In the genomic region with DNA sequence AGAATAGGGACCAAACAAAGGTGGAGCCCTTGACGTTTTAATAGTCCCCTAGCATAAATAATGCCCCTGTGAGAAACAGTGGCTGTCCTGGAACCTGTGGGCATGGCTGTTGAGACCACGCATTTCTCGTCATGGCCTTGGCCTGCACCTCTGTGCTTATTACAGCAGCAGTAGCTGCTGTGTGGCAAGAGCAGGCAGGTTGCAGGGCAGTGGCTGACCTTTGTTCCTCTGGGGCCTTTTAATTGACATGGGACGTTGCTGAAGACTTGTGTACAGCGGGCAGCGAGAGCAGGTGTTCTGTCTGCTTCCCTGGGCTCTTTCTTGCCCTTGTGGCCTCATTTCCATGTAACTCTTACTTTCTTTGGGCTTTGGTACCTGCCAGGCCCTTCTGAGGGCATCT, we compare ENCODE assay signal across 19 mouse cellular contexts. TPM values are rescaled to one million over a fixed set of nuclear protein-coding genes. Genes with fewer than 3 reads are reported as not detected.
DNase-seq lines count a peak whose midpoint lies in the region; ATAC-seq lines count a peak whose summit lies in the region.
"Had no signal": no experiment of that assay in that cellular context is flagged by ENCODE, and none has a peak within 500 bp of the region (broad histone marks: within the 10 kb centered on the region; RNA-seq: fewer than 3 reads in every experiment).

No protein-coding gene starts in this region.

- 48% methylated on average over 6 of the region's 6 CpGs for WGBS in intestine, embryonic 15.5 days

- no peaks in the 10 kb centered on the region for H3K36me3 ChIP-seq in intestine, embryonic 15.5 days
- H3K36me3 ChIP-seq: embryonic facial prominence, embryonic 15.5 days; forebrain, embryonic 10.5 days had no signal

- peak; percentile 76 for ATAC-seq in intestine, embryonic 15.5 days
- ATAC-seq: activated CD4-positive, CD25-positive, alpha-beta regulatory T cell, adult 4 months; inflammation-experienced regulatory T-cells, adult 6 months; Patski had no signal

- H3K9ac ChIP-seq in intestine, embryonic 15.5 days, result no peak overlapping the region
- H3K9ac ChIP-seq: embryonic facial prominence, embryonic 15.5 days had no signal

- H3K4me1 ChIP-seq in intestine, embryonic 15.5 days (replicated peaks), result peaks cover 43% of the 10 kb centered on the region

- DNase-seq in kidney, adult 18-20 months, result peak; percentile 50
- DNase-seq in kidney, postnatal 4 days, result no peak
- peak; percentile 64 to 84 for DNase-seq in kidney, postnatal 25 days
- DNase-seq in skeletal muscle tissue, adult 2 months (ENCODE audit: low read depth, low spot score), result peak; percentile 50
- no peak for DNase-seq in embryo, embryonic 9.5 days (ENCODE audit: extremely low spot score)
- no peak for DNase-seq in left cerebral cortex, postnatal 14 days (ENCODE audit: low spot score in 2 of 2)
- DNase-seq: cerebellum, postnatal 10 days; heart, adult 18-20 months; retina, postnatal 1 day; right cerebral cortex, postnatal 4 days; thymus, adult 18-20 months had no signal

- no peaks in the 10 kb centered on the region for H3K27me3 ChIP-seq in intestine, embryonic 15.5 days (replicated peaks)
- H3K27me3 ChIP-seq: embryonic facial prominence, embryonic 15.5 days; Patski had no signal

- peak overlapping the region; percentile 60 for H3K27ac ChIP-seq in intestine, embryonic 15.5 days
- H3K27ac ChIP-seq: embryonic facial prominence, embryonic 15.5 days had no signal

- no peaks in the 10 kb centered on the region for H3K9me3 ChIP-seq in intestine, embryonic 15.5 days
- H3K9me3 ChIP-seq: embryonic facial prominence, embryonic 15.5 days; forebrain, embryonic 10.5 days had no signal

- intact Hi-C loops in left cerebral cortex, postnatal 14 days (cut with DNase I), result no loop called here

- no peak overlapping the region for H3K4me2 ChIP-seq in intestine, embryonic 15.5 days (replicated peaks)
- H3K4me2 ChIP-seq: embryonic facial prominence, embryonic 15.5 days had no signal

- H3K4me3 ChIP-seq in intestine, embryonic 15.5 days (replicated peaks), result no peak overlapping the region
- H3K4me3 ChIP-seq: embryonic facial prominence, embryonic 15.5 days; forebrain, embryonic 10.5 days had no signal

RNA-seq across cellular contexts. Expression of a gene that starts 25.9 kb away (rescaled TPM):
- 71.5 and 72.2 TPM in 2 replicates for polyA plus RNA-seq in intestine, embryonic 15.5 days (2015; fragmentation: Nextera tagmentation; extraction: Ambion mirVana)
- 10 to 100 TPM; 14.1 to 14.8 TPM for total RNA-seq in left cerebral cortex, postnatal 14 days (2021)

RNA-seq across cellular contexts. Expression of a gene that starts 35.1 kb away (rescaled TPM):
- polyA plus RNA-seq in intestine, embryonic 15.5 days (2015; fragmentation: Nextera tagmentation; extraction: Ambion mirVana), result 1.9 TPM in 1 of 2 replicates, not detected in the other
- not detected for total RNA-seq in left cerebral cortex, postnatal 14 days (2021)
- polyA plus RNA-seq: activated CD4-positive, CD25-positive, alpha-beta regulatory T cell, adult 4 months; forebrain, embryonic 10.5 days; hindbrain, embryonic 11.5 days; inflammation-experienced regulatory T-cells, adult 6 months; neural tube, embryonic 14.5 days; Patski had no signal

RNA-seq across cellular contexts. Expression of a gene that starts 59.6 kb away (rescaled TPM):
- polyA plus RNA-seq in intestine, embryonic 15.5 days (2015; fragmentation: Nextera tagmentation; extraction: Ambion mirVana), result 4.1 and 7.7 TPM in 2 replicates
- 1 to 10 TPM; 6.1 to 8.4 TPM for total RNA-seq in left cerebral cortex, postnatal 14 days (2021)

Comparison
In these comparisons a context has a peak if more than half of its experiments do, and no peak if none do; other contexts are left out.
1. DNase-seq: peak in kidney, adult 18-20 months (single experiment), kidney, postnatal 25 days (2 of 2) and skeletal muscle tissue, adult 2 months (single experiment); none in kidney, postnatal 4 days (0 of 2), embryo, embryonic 9.5 days (single experiment) and left cerebral cortex, postnatal 14 days (0 of 2).